Mouse (Mus musculus): ENCODE measurements at regions not wholly inside any gene's neighbourhood (a gene's known extent, or its start where the extent isn't known, plus 50 kb on each side); places are given as distances from the start of the nearest gene placed in this dataset.

- Histone ChIP-seq H3K9me3 (no peaks in the 10 kb centered on the region), H3K27me3 (no peaks in the 10 kb centered on the region), H3K9ac (no peak overlapping the region), H3K27ac (no peak overlapping the region), H3K4me1 (no peaks in the 10 kb centered on the region), H3K36me3 (no peaks in the 10 kb centered on the region), H3K4me3 (no peak overlapping the region), H3K4me2 (replicated peaks) (no peak overlapping the region)
- no peak for ATAC-seq (ENCODE audit: insufficient number of reproducible peaks, insufficient read depth, low FRiP score, low TSS enrichment)
- 88% methylated on average over 12 of the region's 12 CpGs for WGBS
Measured at GRCm38 (mm10) chr4:131549581-131549980, 288.5 kb downstream of the Ptpru start.

GRCm38 (mm10) chr4:131558513-131558912 is 279.6 kb downstream of the Ptpru start:
- H3K4me1 ChIP-seq, result no peaks in the 10 kb centered on the region
- H3K9ac ChIP-seq, result no peak overlapping the region
- no peaks in the 10 kb centered on the region for H3K36me3 ChIP-seq
- H3K27ac ChIP-seq, result no peak overlapping the region
- H3K9me3 ChIP-seq, result no peaks in the 10 kb centered on the region
- H3K4me3 ChIP-seq, result no peak overlapping the region
- ATAC-seq (ENCODE audit: insufficient number of reproducible peaks, insufficient read depth, low FRiP score, low TSS enrichment), result no peak
- no peaks in the 10 kb centered on the region for H3K27me3 ChIP-seq
- no peak overlapping the region for H3K4me2 ChIP-seq (replicated peaks)
- WGBS, result 82% methylated on average over 5 of the region's 5 CpGs

DNA sequence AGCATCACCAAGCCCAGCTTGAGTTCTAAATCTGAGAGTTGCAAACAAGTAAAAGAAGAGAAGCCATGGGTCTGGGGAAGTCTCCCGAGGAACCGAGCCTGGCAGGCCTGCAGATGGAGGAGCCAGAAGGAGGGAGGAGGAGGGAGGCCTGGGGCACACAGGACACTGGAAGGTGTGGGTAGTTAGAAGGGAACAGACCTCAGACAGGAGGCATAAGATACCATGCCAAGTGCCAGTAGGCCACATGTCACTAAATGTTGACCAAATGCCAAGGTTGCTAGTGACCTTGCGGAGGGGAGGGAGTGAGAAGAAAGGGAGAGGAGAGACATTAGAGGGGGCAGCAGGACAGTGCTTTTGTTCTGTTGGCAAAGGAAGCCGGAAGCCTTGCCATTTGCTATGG is 274.2 kb downstream of the Ptpru start:
- ATAC-seq (ENCODE audit: insufficient number of reproducible peaks, insufficient read depth, low FRiP score, low TSS enrichment), result no peak
- 70% methylated on average over 4 of the region's 4 CpGs for WGBS
- no peak overlapping the region for H3K4me2 ChIP-seq (replicated peaks)
- H3K27me3 ChIP-seq, result no peaks in the 10 kb centered on the region
- no peak overlapping the region for H3K4me3 ChIP-seq
- no peak overlapping the region for H3K9ac ChIP-seq
- H3K36me3 ChIP-seq, result no peaks in the 10 kb centered on the region
- H3K27ac ChIP-seq, result no peak overlapping the region
- no peaks in the 10 kb centered on the region for H3K4me1 ChIP-seq
- H3K9me3 ChIP-seq, result no peaks in the 10 kb centered on the region

GRCm38 (mm10) chr4:131565203-131565602 is 272.9 kb downstream of the Ptpru start:
- Histone ChIP-seq H3K27me3 (no peaks in the 10 kb centered on the region), H3K9me3 (no peaks in the 10 kb centered on the region), H3K9ac (no peak overlapping the region), H3K4me2 (replicated peaks) (no peak overlapping the region), H3K36me3 (no peaks in the 10 kb centered on the region), H3K4me3 (no peak overlapping the region), H3K4me1 (no peaks in the 10 kb centered on the region), H3K27ac (no peak overlapping the region)
- 78% methylated on average over 7 of the region's 7 CpGs for WGBS
- ATAC-seq (ENCODE audit: insufficient number of reproducible peaks, insufficient read depth, low FRiP score, low TSS enrichment), result no peak

- H3K9me3 ChIP-seq, result no peaks in the 10 kb centered on the region
- H3K27ac ChIP-seq, result no peak overlapping the region
- H3K9ac ChIP-seq, result no peak overlapping the region
- H3K4me3 ChIP-seq, result no peak overlapping the region
- no peak for ATAC-seq (ENCODE audit: insufficient number of reproducible peaks, insufficient read depth, low FRiP score, low TSS enrichment)
- H3K36me3 ChIP-seq, result no peaks in the 10 kb centered on the region
- H3K4me2 ChIP-seq (replicated peaks), result no peak overlapping the region
- H3K4me1 ChIP-seq, result no peaks in the 10 kb centered on the region
- WGBS, result 73% methylated on average over 2 of the region's 2 CpGs
- H3K27me3 ChIP-seq, result no peaks in the 10 kb centered on the region
Measured at GRCm38 (mm10) chr4:131567241-131567640, 270.8 kb downstream of the Ptpru start.

DNA sequence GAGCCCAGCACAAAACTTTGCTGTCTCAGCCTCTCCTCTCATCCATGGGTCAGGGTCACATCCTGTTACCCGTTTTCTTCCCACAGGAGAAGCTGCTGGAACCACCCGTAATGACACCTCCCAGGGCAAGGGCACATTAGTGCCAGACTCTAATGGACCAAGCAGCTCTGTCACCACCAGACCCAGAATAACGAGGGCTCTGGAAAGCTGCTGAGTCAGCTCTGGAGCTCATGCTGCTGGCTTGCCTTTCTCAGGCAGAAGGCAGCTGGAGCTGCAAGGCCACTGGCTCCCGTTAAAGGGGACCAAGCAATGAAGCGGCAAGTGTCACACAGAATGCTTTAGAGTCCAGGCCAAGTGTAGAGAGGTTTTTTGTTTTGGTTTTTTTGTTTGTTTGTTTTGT is 268.9 kb downstream of the Ptpru start:
- 42% methylated on average over 5 of the region's 5 CpGs for WGBS
- ATAC-seq (ENCODE audit: insufficient number of reproducible peaks, insufficient read depth, low FRiP score, low TSS enrichment), result no peak
- H3K4me3 ChIP-seq, result no peak overlapping the region
- H3K9me3 ChIP-seq, result no peaks in the 10 kb centered on the region
- H3K9ac ChIP-seq, result no peak overlapping the region
- no peaks in the 10 kb centered on the region for H3K27me3 ChIP-seq
- H3K4me1 ChIP-seq, result no peaks in the 10 kb centered on the region
- no peaks in the 10 kb centered on the region for H3K36me3 ChIP-seq
- H3K4me2 ChIP-seq (replicated peaks), result no peak overlapping the region
- H3K27ac ChIP-seq, result no peak overlapping the region

- no peak for ATAC-seq (ENCODE audit: insufficient number of reproducible peaks, insufficient read depth, low FRiP score, low TSS enrichment)
- no peaks in the 10 kb centered on the region for H3K9me3 ChIP-seq
- no peak overlapping the region for H3K4me3 ChIP-seq
- H3K4me2 ChIP-seq (replicated peaks), result no peak overlapping the region
- WGBS, result 66% methylated on average over 4 of the region's 4 CpGs
- no peaks in the 10 kb centered on the region for H3K27me3 ChIP-seq
- no peaks in the 10 kb centered on the region for H3K36me3 ChIP-seq
- no peaks in the 10 kb centered on the region for H3K4me1 ChIP-seq
- no peak overlapping the region for H3K27ac ChIP-seq
- H3K9ac ChIP-seq, result no peak overlapping the region
Measured at GRCm38 (mm10) chr4:131577571-131577970, 260.5 kb downstream of the Ptpru start.

DNA sequence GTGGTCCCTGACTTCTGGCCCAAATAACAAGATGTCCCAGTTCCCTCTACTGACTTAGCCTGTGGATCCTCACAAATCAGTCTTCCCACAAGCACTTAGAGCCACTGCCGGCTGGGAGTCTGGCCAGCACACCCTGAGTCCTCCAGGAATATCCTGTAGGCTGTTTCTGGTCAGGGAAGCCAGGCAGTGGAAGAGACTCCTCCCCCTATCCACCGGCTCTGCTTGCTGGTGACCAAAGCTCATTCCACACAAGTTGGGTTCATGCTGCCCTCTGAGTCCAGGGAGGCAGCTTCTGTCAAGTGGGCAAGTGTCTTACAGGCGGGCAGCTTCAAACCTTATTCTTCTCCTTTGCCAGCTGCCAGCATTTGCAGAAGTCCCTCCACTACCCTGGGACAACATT is 252.1 kb downstream of the Ptpru start:
- H3K9me3 ChIP-seq, result no peaks in the 10 kb centered on the region
- ATAC-seq (ENCODE audit: insufficient number of reproducible peaks, insufficient read depth, low FRiP score, low TSS enrichment), result no peak
- no peak overlapping the region for H3K4me3 ChIP-seq
- no peak overlapping the region for H3K4me2 ChIP-seq (replicated peaks)
- no peaks in the 10 kb centered on the region for H3K27me3 ChIP-seq
- 61% methylated on average over 3 of the region's 3 CpGs for WGBS
- no peak overlapping the region for H3K27ac ChIP-seq
- H3K9ac ChIP-seq, result no peak overlapping the region
- no peaks in the 10 kb centered on the region for H3K4me1 ChIP-seq
- H3K36me3 ChIP-seq, result no peaks in the 10 kb centered on the region

- Histone ChIP-seq H3K36me3 (no peaks in the 10 kb centered on the region), H3K9me3 (no peaks in the 10 kb centered on the region), H3K4me2 (replicated peaks) (no peak overlapping the region), H3K27ac (no peak overlapping the region), H3K9ac (no peak overlapping the region), H3K27me3 (no peaks in the 10 kb centered on the region), H3K4me3 (no peak overlapping the region), H3K4me1 (no peaks in the 10 kb centered on the region)
- WGBS, result 64% methylated on average over 7 of the region's 7 CpGs
- ATAC-seq (ENCODE audit: insufficient number of reproducible peaks, insufficient read depth, low FRiP score, low TSS enrichment), result no peak
Measured at GRCm38 (mm10) chr4:131587536-131587935, 250.6 kb downstream of the Ptpru start.

DNA sequence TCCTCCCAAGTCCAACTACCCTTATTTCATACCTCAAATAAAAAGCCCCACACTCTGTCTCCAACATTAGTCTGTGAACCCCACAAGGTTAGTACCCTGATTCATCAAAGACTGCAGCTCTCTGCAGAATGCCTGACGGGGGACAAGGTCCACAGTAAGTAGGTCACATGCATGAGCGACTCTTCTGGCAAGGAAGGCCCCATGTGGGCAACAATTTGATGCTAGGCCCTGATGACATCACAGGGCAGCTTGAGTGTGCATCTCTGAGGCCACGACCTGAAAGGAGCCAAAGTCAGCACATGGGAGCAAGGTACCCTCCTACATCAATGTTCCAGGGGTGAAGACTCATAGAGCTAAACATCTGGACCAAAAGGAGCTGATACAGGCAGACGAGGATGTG is 248.0 kb downstream of the Ptpru start:
- no peaks in the 10 kb centered on the region for H3K4me1 ChIP-seq
- no peak overlapping the region for H3K4me2 ChIP-seq (replicated peaks)
- H3K27me3 ChIP-seq, result no peaks in the 10 kb centered on the region
- ATAC-seq (ENCODE audit: insufficient number of reproducible peaks, insufficient read depth, low FRiP score, low TSS enrichment), result no peak
- no peaks in the 10 kb centered on the region for H3K36me3 ChIP-seq
- H3K4me3 ChIP-seq, result no peak overlapping the region
- 66% methylated on average over 4 of the region's 4 CpGs for WGBS
- H3K9ac ChIP-seq, result no peak overlapping the region
- H3K27ac ChIP-seq, result no peak overlapping the region
- no peaks in the 10 kb centered on the region for H3K9me3 ChIP-seq

DNA sequence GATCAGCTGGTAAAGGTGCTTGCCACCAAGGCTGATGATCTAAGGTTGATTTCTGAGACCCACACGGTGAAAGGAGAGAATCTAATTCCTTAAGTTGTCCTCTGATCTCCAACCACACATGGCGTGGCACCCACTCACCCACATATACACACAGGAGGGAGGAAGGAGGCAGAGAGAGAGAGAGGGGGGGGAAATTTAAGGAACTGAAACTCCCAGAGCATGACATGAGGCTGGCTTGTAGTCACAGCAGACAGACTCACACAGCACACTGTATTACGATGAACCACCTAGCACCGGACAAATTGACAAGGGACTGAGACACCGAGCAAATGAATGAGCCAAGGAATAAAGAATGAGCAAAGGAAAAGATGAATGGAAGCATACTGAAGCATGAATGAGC is 246.6 kb downstream of the Ptpru start:
- ATAC-seq (ENCODE audit: insufficient number of reproducible peaks, insufficient read depth, low FRiP score, low TSS enrichment), result no peak
- H3K4me3 ChIP-seq, result no peak overlapping the region
- no peaks in the 10 kb centered on the region for H3K36me3 ChIP-seq
- H3K4me2 ChIP-seq (replicated peaks), result no peak overlapping the region
- H3K9ac ChIP-seq, result no peak overlapping the region
- WGBS, result 90% methylated on average over 5 of the region's 5 CpGs
- no peaks in the 10 kb centered on the region for H3K27me3 ChIP-seq
- no peak overlapping the region for H3K27ac ChIP-seq
- no peaks in the 10 kb centered on the region for H3K9me3 ChIP-seq
- no peaks in the 10 kb centered on the region for H3K4me1 ChIP-seq

GRCm38 (mm10) chr4:131597996-131598395 is 240.1 kb downstream of the Ptpru start:
- H3K4me3 ChIP-seq, result no peak overlapping the region
- H3K27ac ChIP-seq, result no peak overlapping the region
- no peaks in the 10 kb centered on the region for H3K36me3 ChIP-seq
- no peak for ATAC-seq (ENCODE audit: insufficient number of reproducible peaks, insufficient read depth, low FRiP score, low TSS enrichment)
- 91% methylated on average over 10 of the region's 10 CpGs for WGBS
- no peaks in the 10 kb centered on the region for H3K4me1 ChIP-seq
- no peaks in the 10 kb centered on the region for H3K27me3 ChIP-seq
- H3K9me3 ChIP-seq, result no peaks in the 10 kb centered on the region
- H3K4me2 ChIP-seq (replicated peaks), result no peak overlapping the region
- no peak overlapping the region for H3K9ac ChIP-seq

- Histone ChIP-seq H3K4me3 (no peak overlapping the region), H3K27ac (no peak overlapping the region), H3K4me1 (no peaks in the 10 kb centered on the region), H3K27me3 (no peaks in the 10 kb centered on the region), H3K9me3 (no peaks in the 10 kb centered on the region), H3K9ac (no peak overlapping the region), H3K4me2 (replicated peaks) (no peak overlapping the region), H3K36me3 (no peaks in the 10 kb centered on the region)
- no peak for ATAC-seq (ENCODE audit: insufficient number of reproducible peaks, insufficient read depth, low FRiP score, low TSS enrichment)
- WGBS, result 72% methylated on average over 8 of the region's 8 CpGs
Measured at GRCm38 (mm10) chr4:131614434-131614833, 223.7 kb downstream of the Ptpru start.
